Mouse (Mus musculus) CH12.LX (cell line): ENCODE data around the gene 3830406C13Rik. TPM values are rescaled to one million over a fixed set of nuclear protein-coding genes. Genes with fewer than 3 reads are reported as not detected.
A peak's percentile ranks its signal among the peaks of the same experiment; 100 is the strongest.

Source experiments
- DNase-seq: peaks from one replicate; pipeline ENCODE4 v3.0.0-alpha.2; 2013; ENCODE audit errors: extremely low read depth
- H3K27ac ChIP-seq: 2 replicates; pipeline ENCODE4 v1.5.1; 2012; ENCODE audit warnings: low read depth, mild to moderate bottlenecking, control low read depth, moderate library complexity; ENCODE audit not compliant: insufficient read depth
- H3K27me3 ChIP-seq: replicated peaks from 2 replicates; pipeline ENCODE3; 2012; ENCODE audit warnings: inconsistent platforms
- H3K36me3 ChIP-seq, 2 experiments: replicated peaks in 1 of 2; 2 replicates each; pipeline versions ENCODE3 to v1.6.1; 2012; ENCODE audit warnings: inconsistent platforms in 1 of 2, low read length in 1 of 2, mild to moderate bottlenecking in 1 of 2, mixed read lengths in 1 of 2, moderate library complexity in 1 of 2; ENCODE audit not compliant: control insufficient read depth in 1 of 2, insufficient read depth in 1 of 2
- H3K4me1 ChIP-seq, 2 experiments: 2 replicates each; pipeline ENCODE4 v1.6.1; 2012; ENCODE audit warnings: inconsistent platforms in 1 of 2, moderate library complexity in 1 of 2; ENCODE audit not compliant: insufficient read depth in 2 of 2, control insufficient read depth in 1 of 2
- H3K4me2 ChIP-seq: 2 replicates; pipeline ENCODE4 v1.6.1; 2012; ENCODE audit warnings: low read depth, mild to moderate bottlenecking, control low read depth; ENCODE audit not compliant: poor library complexity, insufficient read depth, severe bottlenecking
- H3K4me3 ChIP-seq, 3 experiments: fragments of 150-350 bp in 1 of 3; sonication (generic) in 1 of 3; replicated peaks in 1 of 3; 2 replicates each; pipeline versions ENCODE3 to v1.5.1; 2011 to 2012; ENCODE audit warnings: low read depth in 2 of 3, low read length in 2 of 3, mild to moderate bottlenecking in 2 of 3, moderate library complexity in 2 of 3, control low read depth in 1 of 3, improper control_type of control experiment in 1 of 3, inconsistent platforms in 1 of 3, mixed read lengths in 1 of 3; ENCODE audit not compliant: poor library complexity in 1 of 3
- H3K79me2 ChIP-seq: replicated peaks from 2 replicates; pipeline ENCODE4 v1.6.1; 2012; ENCODE audit warnings: mild to moderate bottlenecking, moderate library complexity; ENCODE audit not compliant: control insufficient read depth, poor library complexity, insufficient read depth, severe bottlenecking; ENCODE audit errors: extremely low read depth
- H3K9ac ChIP-seq: 2 replicates; pipeline ENCODE4 v1.6.1; 2012; ENCODE audit warnings: low read depth, mild to moderate bottlenecking, control low read depth, moderate library complexity; ENCODE audit not compliant: insufficient read depth
- H3K9me3 ChIP-seq: replicated peaks from 2 replicates; pipeline ENCODE3; 2012; ENCODE audit warnings: low read length, inconsistent platforms, mixed read lengths
- BHLHE40 ChIP-seq: IDR thresholded peaks from 2 replicates; pipeline ENCODE4 v1.6.1; 2011; ENCODE audit warnings: mild to moderate bottlenecking, low read depth, low read length, improper control_type of control experiment
- CHD1 ChIP-seq: IDR thresholded peaks from 2 replicates; pipeline ENCODE4 v1.6.1; 2012; ENCODE audit warnings: low read depth, low read length, improper control_type of control experiment, inconsistent platforms
- CHD2 ChIP-seq: IDR thresholded peaks from 2 replicates; pipeline ENCODE4 v1.6.1; 2011; ENCODE audit warnings: low read length, improper control_type of control experiment
- CTCF ChIP-seq, 2 experiments: IDR thresholded peaks in 1 of 2; conservative IDR thresholded peaks in 1 of 2; 2 replicates each; pipeline ENCODE4 v1.5.1; 2011 to 2012; ENCODE audit warnings: low read depth in 2 of 2, low read length in 2 of 2, improper control_type of control experiment in 1 of 2, inconsistent platforms in 1 of 2, mild to moderate bottlenecking in 1 of 2, moderate library complexity in 1 of 2
- ELF1 ChIP-seq: IDR thresholded peaks from 2 replicates; pipeline ENCODE4 v1.6.1; 2014; ENCODE audit warnings: low read depth, mild to moderate bottlenecking, inconsistent platforms, low read length, improper control_type of control experiment
- ETS1 ChIP-seq: conservative IDR thresholded peaks from 2 replicates; pipeline ENCODE4 v1.6.1; 2012; ENCODE audit warnings: low read depth, mild to moderate bottlenecking, inconsistent platforms, low read length, improper control_type of control experiment, moderate library complexity
- GABPA ChIP-seq: IDR thresholded peaks from 2 replicates; pipeline ENCODE4 v1.6.1; 2012; ENCODE audit warnings: low read depth, low read length, improper control_type of control experiment, inconsistent platforms; ENCODE audit not compliant: insufficient replicate concordance
- IRF4 ChIP-seq: IDR thresholded peaks from 2 replicates; pipeline ENCODE4 v1.6.1; 2014; ENCODE audit warnings: low read depth, mild to moderate bottlenecking, inconsistent platforms, low read length, improper control_type of control experiment
- JUN ChIP-seq: IDR thresholded peaks from 2 replicates; pipeline ENCODE4 v1.6.1; 2011; ENCODE audit warnings: low read depth, mild to moderate bottlenecking, low read length, improper control_type of control experiment, moderate library complexity; ENCODE audit not compliant: insufficient read depth
- JUND ChIP-seq: conservative IDR thresholded peaks from 2 replicates; pipeline ENCODE4 v1.6.1; 2011; ENCODE audit warnings: low read depth, low read length, improper control_type of control experiment
- MAFK ChIP-seq: IDR thresholded peaks from 2 replicates; pipeline ENCODE4 v1.6.1; 2011; ENCODE audit warnings: low read length, improper control_type of control experiment; ENCODE audit not compliant: insufficient replicate concordance
- MEF2A ChIP-seq: IDR thresholded peaks from 2 replicates; pipeline ENCODE4 v1.6.1; 2014; ENCODE audit warnings: low read depth, mild to moderate bottlenecking, inconsistent platforms, low read length, improper control_type of control experiment, borderline replicate concordance
- MYC ChIP-seq: IDR thresholded peaks from 2 replicates; pipeline ENCODE4 v1.6.1; 2011; ENCODE audit warnings: low read depth, mild to moderate bottlenecking, improper control_type of control experiment, low read length
- NELFE ChIP-seq: IDR thresholded peaks from 2 replicates; pipeline ENCODE4 v1.6.1; 2011; ENCODE audit warnings: low read depth, low read length, improper control_type of control experiment
- NRF1 ChIP-seq: IDR thresholded peaks from 2 replicates; pipeline ENCODE4 v1.6.1; 2014; ENCODE audit warnings: low read depth, mild to moderate bottlenecking, inconsistent platforms, low read length, improper control_type of control experiment, moderate library complexity
- POLR2A ChIP-seq: IDR thresholded peaks from 2 replicates; pipeline ENCODE4 v1.6.1; 2011; ENCODE audit warnings: low read depth, mild to moderate bottlenecking, improper control_type of control experiment, low read length
- RAD21 ChIP-seq: IDR thresholded peaks from 2 replicates; pipeline ENCODE4 v1.6.1; 2011; ENCODE audit warnings: low read depth, mild to moderate bottlenecking, low read length, improper control_type of control experiment, moderate library complexity
- SIN3A ChIP-seq: IDR thresholded peaks from 2 replicates; pipeline ENCODE4 v1.6.1; 2012; ENCODE audit warnings: low read length, improper control_type of control experiment, inconsistent platforms
- TBP ChIP-seq: conservative IDR thresholded peaks from 2 replicates; pipeline ENCODE4 v1.6.1; 2011; ENCODE audit warnings: low read depth, low read length, improper control_type of control experiment
- TCF12 ChIP-seq: IDR thresholded peaks from 2 replicates; pipeline ENCODE4 v1.6.1; 2014; ENCODE audit warnings: low read depth, mild to moderate bottlenecking, inconsistent platforms, low read length, improper control_type of control experiment
- dilution Hi-C: fragments of 300-500 bp; cut with MboI; formaldehyde crosslinking; loops from 2 replicates; pipeline ENCODE4 v1.14.3; 2020; ENCODE audit warnings: low sequenced_read_pairs; ENCODE audit not compliant: extremely low pct_unique_long_range_greater_than_20kb, extremely low pct_ligation_motif_present
- in situ Hi-C: fragments of 300-500 bp; cut with MboI; formaldehyde crosslinking; loops from 3 replicates; pipeline ENCODE4 v1.14.3; 2019; ENCODE audit warnings: low sequenced_read_pairs, low pct_ligation_motif_present, low pct_unique_long_range_greater_than_20kb, mixed read lengths
- polyA plus RNA-seq: library from polyadenylated mRNA; unstranded; fragments of >175 nt; gene quantifications from 2 replicates; pipeline ENCODE4 v1.2.1, GENCODE M21; 2012; ENCODE audit warnings: low read depth; ENCODE audit not compliant: insufficient read length
- total RNA-seq, 2 experiments: library from RNA; depleted of rRNA; stranded (reverse); fragments of 300-350 nt in 1 of 2; fragments of >200 nt in 1 of 2; gene quantifications; 2 replicates each; pipeline ENCODE4 v1.2.3; 2012 to 2014

3830406C13Rik gene
- total and polyA plus RNA-seq, 3 experiments, result 14.5 to 28.7 (median 27.8) TPM

GRCm38 (mm10) chr14:12243726-12244125 lies 40.2 kb upstream of the 3830406C13Rik start:
- no peak for TF ChIP-seq NRF1
- TF ChIP-seq GABPA, result no peak
- peak; percentile 85 for TF ChIP-seq BHLHE40
- no peak for TF ChIP-seq POLR2A
- TF ChIP-seq CTCF (conservative IDR thresholded peaks at IDR 0.05 in 1 of 2, IDR thresholded peaks at IDR 0.05 in 1 of 2; ENCODE audit: low read depth in 2 of 2, low read length in 2 of 2), result no peak
- TF ChIP-seq TCF12, result no peak
- TF ChIP-seq JUN, result peak; percentile 19; the same call in 1 of the 2 replicates
- TF ChIP-seq CHD1, result no peak
- TF ChIP-seq IRF4, result no peak
- peak; percentile 26 for TF ChIP-seq JUND
- TF ChIP-seq TBP, result no peak
- no peak for TF ChIP-seq NELFE
- no peak for TF ChIP-seq RAD21
- TF ChIP-seq MEF2A, result peak; percentile 66
- 0 out of 2 replicates have a peak, but pooled peaks have one; percentile 24 for TF ChIP-seq ETS1
- TF ChIP-seq MAFK, result no peak
- Histone ChIP-seq H3K9me3 (no peaks in the 10 kb centered on the region), H3K36me3 (no peaks in the 10 kb centered on the region), H3K4me2 (peak overlapping the region; percentile 89), H3K79me2 (no peaks in the 10 kb centered on the region), H3K27ac (no peak overlapping the region), H3K27me3 (no peaks in the 10 kb centered on the region), H3K4me1 (peaks cover 5 to 20% of the 10 kb centered on the region in 2 experiments; a peak in 3 of 4 replicates), H3K4me3 (no peak overlapping the region), H3K9ac (no peak overlapping the region)
- in situ Hi-C loops, result no loop called here
- dilution Hi-C loops, result no loop called here
- peak; percentile 55 for DNase-seq

GRCm38 (mm10) chr14:12276031-12276430 lies 7.9 kb upstream of the 3830406C13Rik start:
- Histone ChIP-seq H3K4me3 (no peak overlapping the region), H3K9me3 (no peaks in the 10 kb centered on the region), H3K79me2 (no peaks in the 10 kb centered on the region)
- TF ChIP-seq SIN3A (no peak), CHD1 (no peak), IRF4 (no peak), CHD2 (peak; percentile 78), ETS1 (no peak), POLR2A (peak; percentile 42), ELF1 (peak; percentile 92), TBP (0 out of 2 replicates have a peak, but pooled peaks have one; percentile 41), MYC (no peak)
- TF ChIP-seq, all 38 proteins: peak for 4
- dilution Hi-C loops (no loop called here), in situ Hi-C loops (no loop called here)
- H3K27me3 ChIP-seq, result no peaks in the 10 kb centered on the region
- peaks cover 0 to 6% of the 10 kb centered on the region in 2 experiments; a peak in 1 of 4 replicates for H3K4me1 ChIP-seq
- H3K36me3 ChIP-seq, result no peaks in the 10 kb centered on the region
- no peak overlapping the region for H3K27ac ChIP-seq
- no peak for DNase-seq
- no peak overlapping the region for H3K9ac ChIP-seq
- H3K4me2 ChIP-seq, result no peak overlapping the region; the same call in 1 of the 2 replicates
